In genomic region chrX:48422986-48423385, GRCm38 (mm10) we compare ENCODE assay signal across 9 mouse cellular contexts. TPM values are rescaled to one million over a fixed set of nuclear protein-coding genes. Genes with fewer than 3 reads are reported as not detected.
A peak's percentile ranks its signal among the peaks of the same experiment; 100 is the strongest.
DNase-seq lines count a peak whose midpoint lies in the region; ATAC-seq and TF ChIP-seq lines count a peak whose summit lies in the region.
"Had no signal": no experiment of that assay in that cellular context is flagged by ENCODE, and none has a peak within 500 bp of the region (broad histone marks: within the 10 kb centered on the region; RNA-seq: fewer than 3 reads in every experiment).

No protein-coding gene starts in this region.

- H3K9ac ChIP-seq in heart, postnatal 0 days (replicated peaks; ENCODE audit: low read depth, low read length) = no peak overlapping the region
- H3K9ac ChIP-seq: limb, embryonic 13.5 days had no signal

- intact Hi-C loops in left cerebral cortex, postnatal 10 days (cut with DNase I) = no loop called here

- H3K4me3 ChIP-seq in heart, embryonic 10.5 days = no peak overlapping the region
- H3K4me3 ChIP-seq in E14TG2a.4 (replicated peaks; ENCODE audit: low read length) = no peak overlapping the region
- H3K4me3 ChIP-seq in heart, postnatal 0 days (ENCODE audit: low read depth, low read length) = no peak overlapping the region
- H3K4me3 ChIP-seq: limb, embryonic 13.5 days had no signal

- no peak overlapping the region for H3K4me2 ChIP-seq in heart, postnatal 0 days (ENCODE audit: low read depth, low read length)
- H3K4me2 ChIP-seq: limb, embryonic 13.5 days had no signal

- 37% methylated on average over 4 of the region's 4 CpGs for WGBS in heart, embryonic 10.5 days
- 32% methylated on average over 4 of the region's 4 CpGs for WGBS in heart, postnatal 0 days

- TF ChIP-seq EP300 in heart, postnatal 0 days (IDR thresholded peaks at IDR 0.05; ENCODE audit: low read depth) = no peak

- no peak for ATAC-seq in heart, postnatal 0 days (ENCODE audit: insufficient read depth, low read depth)
- peak; percentile 45; the same call in 1 of the 2 replicates for ATAC-seq in neutrophil, adult 5-6 weeks (ENCODE audit: extremely low read depth, insufficient number of reproducible peaks, low FRiP score, poor library complexity, severe bottlenecking)

- H3K36me3 ChIP-seq in heart, embryonic 10.5 days = peaks cover 15% of the 10 kb centered on the region; the same call in 1 of the 2 replicates
- no peaks in the 10 kb centered on the region for H3K36me3 ChIP-seq in E14TG2a.4 (ENCODE audit: insufficient read depth, low read length)
- peaks cover 9% of the 10 kb centered on the region for H3K36me3 ChIP-seq in heart, postnatal 0 days (replicated peaks; ENCODE audit: control insufficient read depth, insufficient read depth, low read length)
- H3K36me3 ChIP-seq: limb, embryonic 13.5 days had no signal

- H3K27ac ChIP-seq in heart, embryonic 10.5 days = no peak overlapping the region
- no peak overlapping the region for H3K27ac ChIP-seq in heart, postnatal 0 days (ENCODE audit: low read depth)
- H3K27ac ChIP-seq: limb, embryonic 13.5 days had no signal

- no peaks in the 10 kb centered on the region for H3K27me3 ChIP-seq in heart, embryonic 10.5 days (ENCODE audit: insufficient read depth, poor library complexity, severe bottlenecking)
- no peaks in the 10 kb centered on the region for H3K27me3 ChIP-seq in E14TG2a.4 (ENCODE audit: insufficient read depth, low read length)
- no peaks in the 10 kb centered on the region for H3K27me3 ChIP-seq in heart, postnatal 0 days (ENCODE audit: control insufficient read depth, insufficient read depth, low read length)
- H3K27me3 ChIP-seq: limb, embryonic 13.5 days had no signal

- TF ChIP-seq CTCF in E14TG2a.4 (conservative IDR thresholded peaks at IDR 0.05; ENCODE audit: low read length) = peak; percentile 95
- TF ChIP-seq CTCF in heart, postnatal 0 days (IDR thresholded peaks at IDR 0.05; ENCODE audit: low read depth) = peak; percentile 82

- no peaks in the 10 kb centered on the region for H3K9me3 ChIP-seq in heart, embryonic 10.5 days
- no peaks in the 10 kb centered on the region for H3K9me3 ChIP-seq in E14TG2a.4 (ENCODE audit: low read length)
- H3K9me3 ChIP-seq in heart, postnatal 0 days (replicated peaks; ENCODE audit: control insufficient read depth, low read length) = no peaks in the 10 kb centered on the region
- H3K9me3 ChIP-seq: limb, embryonic 13.5 days had no signal

- H3K4me1 ChIP-seq in heart, embryonic 10.5 days = peaks cover 21% of the 10 kb centered on the region
- peaks cover 34% of the 10 kb centered on the region for H3K4me1 ChIP-seq in E14TG2a.4 (replicated peaks; ENCODE audit: low read depth, low read length)
- H3K4me1 ChIP-seq in heart, postnatal 0 days (ENCODE audit: control insufficient read depth, insufficient read depth) = 0 out of 2 replicates have a peak, but pooled peaks cover 10% of the 10 kb centered on the region

- DNase-seq in heart, adult 11 months = peak; percentile 94
- DNase-seq in heart, embryonic 10.5 days (ENCODE audit: low spot score) = no peak
- DNase-seq in cerebellum, adult 9-11 months = peak; percentile 36
- no peak for DNase-seq in heart, postnatal 0 days (ENCODE audit: low spot score)
- peak; percentile 23 to 62 for DNase-seq in left cerebral cortex, postnatal 10 days (ENCODE audit: extremely low spot score in 1 of 2, low spot score in 2 of 2)
- peak; percentile 81 for DNase-seq in thymus, postnatal 14 days

RNA-seq across cellular contexts. Expression of gene Elf4, which starts 39.9 kb away (rescaled TPM):
- polyA plus RNA-seq in heart, embryonic 10.5 days (2016; fragmentation: Nextera tagmentation; extraction: Ambion mirVana) = 9.9 and 15.7 TPM in 2 replicates
- total RNA-seq in heart, postnatal 0 days (2014; rRNA removed; ENCODE audit: low replicate concordance) = 12.3 and 13.0 TPM in 2 replicates
- polyA plus RNA-seq in heart, postnatal 0 days (2015; fragmentation: Nextera tagmentation; extraction: Ambion mirVana) = 4.1 and 4.6 TPM in 2 replicates
- 1 to 10 TPM in 1 of 2 experiments, under 1 TPM in 1; 0.93 to 1.0 TPM for total RNA-seq in left cerebral cortex, postnatal 10 days (2021)
- 45.7 and 46.6 TPM in 2 replicates for total RNA-seq in neutrophil, adult 5-6 weeks (2017)

Comparison
In these comparisons a context has a peak if more than half of its experiments do, and no peak if none do; other contexts are left out.
1. DNase-seq: peak in heart, adult 11 months (single experiment), cerebellum, adult 9-11 months (single experiment), left cerebral cortex, postnatal 10 days (2 of 2) and thymus, postnatal 14 days (single experiment); none in heart, embryonic 10.5 days (single experiment) and heart, postnatal 0 days (single experiment).